Comparison of ENCODE assay signal across 1 mouse cellular context in the genomic region with DNA sequence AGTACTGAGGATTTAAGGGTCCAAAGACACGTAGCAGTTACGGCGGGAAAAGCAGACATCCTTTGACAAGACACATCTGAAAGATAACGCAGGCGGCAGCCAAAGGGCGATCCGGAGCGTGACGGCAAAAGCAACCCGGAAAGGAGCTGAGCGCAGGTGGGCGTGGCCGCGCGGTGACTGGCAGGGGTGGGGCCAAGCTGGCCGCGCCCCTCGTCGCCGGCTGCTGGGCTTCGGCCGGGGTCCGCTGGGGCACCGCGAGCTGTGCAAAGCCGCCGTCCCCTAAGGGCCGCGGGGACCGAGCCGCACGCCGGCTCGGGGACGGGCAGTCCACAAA.
TF ChIP-seq lines count a peak whose summit lies in the region.

A gene (plus strand): TSS at position 179 of the 334 bp plus-strand sequence.

TF ChIP-seq in CH12.LX, 34 proteins besides CTCF, POLR2A, EP300 and RAD21 (continued from another document):
- TF ChIP-seq NELFE (IDR thresholded peaks at IDR 0.05; ENCODE audit: low read depth, low read length) (peak; percentile 72; the same call in 1 of the 2 replicates), PAX5 (IDR thresholded peaks at IDR 0.05; ENCODE audit: low read length) (no peak), MXI1 (IDR thresholded peaks at IDR 0.05; ENCODE audit: low read depth, low read length) (peak; percentile 58; the same call in 1 of the 2 replicates), MEF2A (IDR thresholded peaks at IDR 0.05; ENCODE audit: borderline replicate concordance, low read depth, low read length) (no peak; the same call in 1 of the 2 replicates), ELF1 (IDR thresholded peaks at IDR 0.05; ENCODE audit: low read depth, low read length) (peak; percentile 87), MAX (IDR thresholded peaks at IDR 0.05; ENCODE audit: low read length) (peak; percentile 42; the same call in 1 of the 2 replicates), POLR2AphosphoS2 (IDR thresholded peaks at IDR 0.05; ENCODE audit: low read depth, low read length) (no peak), RCOR1 (conservative IDR thresholded peaks at IDR 0.05; ENCODE audit: low read depth, low read length) (no peak)
